Mouse (Mus musculus) olfactory bulb, adult 2 months (tissue): Measurements from ENCODE around the gene 1700025G04Rik.

Source experiments
- CTCF ChIP-seq: fragments of 200-500 bp; IDR thresholded peaks from 2 replicates; pipeline ENCODE4 v1.5.1; 2012; ENCODE audit warnings: low read depth, mild to moderate bottlenecking, low read length, moderate library complexity; ENCODE audit not compliant: insufficient read depth
- POLR2A ChIP-seq: fragments of 200-500 bp; IDR thresholded peaks from 2 replicates; pipeline ENCODE4 v1.6.1; 2012; ENCODE audit warnings: mild to moderate bottlenecking, low read depth, low read length, moderate library complexity; ENCODE audit not compliant: insufficient read depth

GRCm38 (mm10) chr1:151887126-151887525, 202.8 kb downstream of the 1700025G04Rik start:
- TF ChIP-seq CTCF (no peak), POLR2A (no peak)
